Mouse (Mus musculus) WW6 (cell line): Measurements from ENCODE around the gene Mettl21e.
"Not testable (repeated sequence)": the region's sequence is repeated elsewhere in the genome, so short reads cannot be mapped to it uniquely, and the experiment has no call there.

Experiments used
- DNase-seq: peaks from one replicate; pipeline ENCODE4 v3.0.0-alpha.2; 2013; ENCODE audit warnings: low read depth, low spot score

The Mettl21e gene

GRCm38 (mm10) chr1:44218876-44219275 is at the start of gene Mettl21e:
Mettl21e (minus strand) TSS chr1:44218961.
- no peak for DNase-seq

- DNase-seq: not testable (repeated sequence)
Measured at GRCm38 (mm10) chr1:44240440-44240839, 21.7 kb upstream of the Mettl21e start.

- no peak for DNase-seq
Measured at GRCm38 (mm10) chr1:44239969-44240368, 21.2 kb upstream of the Mettl21e start.

GRCm38 (mm10) chr1:44237305-44237704 is 18.5 kb upstream of the Mettl21e start:
- DNase-seq: no peak

GRCm38 (mm10) chr1:44235311-44235710 is 16.6 kb upstream of the Mettl21e start:
- DNase-seq: no peak

- not testable (repeated sequence) for DNase-seq
Measured at GRCm38 (mm10) chr1:44234531-44234930, 15.8 kb upstream of the Mettl21e start.

GRCm38 (mm10) chr1:44229044-44229443 is 10.3 kb upstream of the Mettl21e start:
- no peak for DNase-seq

- DNase-seq: no peak
Measured at GRCm38 (mm10) chr1:44217118-44217517, 1.6 kb downstream of the Mettl21e start.

GRCm38 (mm10) chr1:44216352-44217116 is 2.2 kb downstream of the Mettl21e start:
- DNase-seq: no peak

GRCm38 (mm10) chr1:44214443-44214842 is 4.3 kb downstream of the Mettl21e start:
- no peak for DNase-seq

- DNase-seq: no peak
Measured at GRCm38 (mm10) chr1:44202876-44203275, 15.9 kb downstream of the Mettl21e start.

GRCm38 (mm10) chr1:44198273-44199171 is 20.2 kb downstream of the Mettl21e start:
- DNase-seq: no peak

- no peak for DNase-seq
Measured at GRCm38 (mm10) chr1:44186396-44186795, 32.4 kb downstream of the Mettl21e start.

- DNase-seq: no peak
Measured at GRCm38 (mm10) chr1:44178086-44178485, 40.7 kb downstream of the Mettl21e start.

GRCm38 (mm10) chr1:44173903-44174302 is 44.9 kb downstream of the Mettl21e start:
- DNase-seq: peak; percentile 28

GRCm38 (mm10) chr1:44172656-44173055 is 46.1 kb downstream of the Mettl21e start:
- no peak for DNase-seq

GRCm38 (mm10) chr1:44167859-44168383 is 50.8 kb downstream of the Mettl21e start:
- DNase-seq: no peak

GRCm38 (mm10) chr1:44162389-44162788 is 56.4 kb downstream of the Mettl21e start:
- no peak for DNase-seq

- DNase-seq: no peak
Measured at GRCm38 (mm10) chr1:44161818-44162217, 56.9 kb downstream of the Mettl21e start.

- DNase-seq: no peak
Measured at GRCm38 (mm10) chr1:44158317-44158716, 60.4 kb downstream of the Mettl21e start.

GRCm38 (mm10) chr1:44155287-44155686 is 63.5 kb downstream of the Mettl21e start:
- DNase-seq: no peak
